Mouse (Mus musculus) monocyte, adult 59 days (primary cell): ENCODE data around the gene Ankrd17. TPM values are rescaled to one million over a fixed set of nuclear protein-coding genes. Genes with fewer than 3 reads are reported as not detected.

Experiments used
- total RNA-seq, 2 experiments: library from RNA; stranded (reverse); gene quantifications; one replicate each; pipeline ENCODE4 v1.2.4; 2023

Gene Ankrd17
- total RNA-seq = 100 to 1,000 TPM in 1 of 2 experiments, 10 to 100 TPM in 1; 90.4 to 102 TPM

GRCm38 (mm10) chr5:90366121-90367066, at the start of gene Ankrd17:
TSS of gene Ankrd17 (minus strand) at chr5:90366577.

DNA sequence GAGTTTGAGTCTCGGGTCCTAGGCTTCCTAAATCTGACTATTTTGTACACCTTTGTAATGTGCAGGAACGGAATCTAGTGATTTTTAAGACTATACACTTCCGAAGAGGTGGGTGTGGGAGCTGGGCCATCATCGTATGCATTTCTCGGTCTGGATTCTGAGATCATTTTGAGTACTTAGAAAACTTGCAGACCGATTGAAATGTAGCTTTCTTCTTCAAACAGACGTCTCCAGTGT, 608 bp upstream of the Ankrd17 start, which contains the start of gene Gm9958:
Gm9958 (plus strand) TSS at position 138 of the 237 bp plus-strand sequence.

GRCm38 (mm10) chr5:90223534-90224381, 142.6 kb downstream of the Ankrd17 start, which contains the start of gene Cox18:
TSS of gene Cox18 (minus strand) at chr5:90224001.

Other genes starting within 250 kb of the Ankrd17 start
- gene Cox18, start 142.6 kb downstream of the Ankrd17 start, total RNA-seq = 1 to 10 TPM; 8.0 to 8.4 TPM
- under 1 TPM; 0.39 to 0.70 TPM for gene Gm9958, start 627 bp upstream of the Ankrd17 start, total RNA-seq
- gene Alb, start 94.3 kb upstream of the Ankrd17 start, total RNA-seq = not detected
- gene Afp, start 124.2 kb upstream of the Ankrd17 start, total RNA-seq = under 1 TPM in 1 of 2 experiments, not detected in 1; 0.31 TPM
- not detected for gene Afm, start 152.4 kb upstream of the Ankrd17 start, total RNA-seq
- gene 5830473C10Rik, start 194.5 kb upstream of the Ankrd17 start, total RNA-seq = not detected